Mouse (Mus musculus): ENCODE measurements at regions not wholly inside any gene's neighbourhood (a gene's known extent, or its start where the extent isn't known, plus 50 kb on each side); places are given as distances from the start of the nearest gene placed in this dataset.

GRCm38 (mm10) chr3:41502161-41502560, 53.4 kb upstream of the Jade1 start:
- TF ChIP-seq POLR2A (IDR thresholded peaks at IDR 0.05; ENCODE audit: borderline replicate concordance, extremely low read depth, low read depth, low read length) (no peak), CTCF (IDR thresholded peaks at IDR 0.05; ENCODE audit: insufficient read depth, low read length) (no peak)
